Mouse (Mus musculus): Measurements from ENCODE around the gene Dcp1b. TPM values are rescaled to one million over a fixed set of nuclear protein-coding genes. Genes with fewer than 3 reads are reported as not detected.

Gene Dcp1b
- 7.9 and 8.1 TPM in 2 replicates for polyA plus RNA-seq (2015; fragmentation: Nextera tagmentation; extraction: Ambion mirVana)

DNA sequence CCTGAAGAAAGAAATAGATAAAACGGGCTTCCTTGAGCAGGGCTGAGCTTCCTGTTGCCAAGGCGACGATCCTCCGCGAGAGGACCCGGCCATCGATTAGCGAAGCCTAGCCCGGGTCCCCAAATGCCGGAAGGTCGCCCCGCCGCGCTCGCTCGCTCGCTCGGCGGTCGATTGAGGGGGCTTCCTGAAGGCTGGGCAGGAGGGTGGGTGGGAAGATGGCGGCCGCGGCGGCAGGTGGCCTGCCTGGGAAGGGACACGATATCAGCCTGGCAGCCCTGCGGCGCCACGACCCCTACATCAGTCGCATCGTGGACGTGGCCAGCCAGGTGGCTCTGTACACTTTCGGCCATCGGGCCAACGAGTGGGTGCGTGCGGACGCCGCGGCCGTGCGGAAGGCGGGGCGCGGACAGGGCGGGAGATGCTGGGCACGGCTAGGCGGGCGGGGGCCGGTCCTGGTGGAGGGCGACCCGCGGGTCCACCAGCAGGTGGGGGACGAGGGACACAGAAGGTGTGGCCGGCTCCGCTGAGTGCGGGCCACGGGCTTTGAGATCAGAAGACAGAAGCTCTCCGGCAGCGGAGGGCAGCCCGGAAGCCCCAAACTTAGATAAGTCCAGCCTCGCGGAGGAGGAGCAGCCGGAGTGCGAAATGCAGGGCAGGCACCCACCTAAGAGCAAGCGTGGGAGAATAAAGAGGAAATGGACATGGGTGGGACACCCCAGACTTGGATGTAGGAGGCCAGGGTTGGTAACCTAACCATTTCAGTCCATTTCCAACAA lies at the start of gene Dcp1b:
Gene Dcp1b (plus strand): TSS at position 176 of the 776 bp plus-strand sequence.
- Histone ChIP-seq H3K9ac (peak within 1 kb of the TSS; percentile 61), H3K27ac (peak within 1 kb of the TSS; percentile 84), H3K27me3 (no peaks in the 10 kb centered on the region), H3K9me3 (no peaks in the 10 kb centered on the region), H3K36me3 (no peaks in the 10 kb centered on the region), H3K4me2 (peak within 1 kb of the TSS; percentile 55), H3K4me3 (peak within 1 kb of the TSS; percentile 90), H3K4me1 (peaks cover 7% of the 10 kb centered on the region; the same call in 1 of the 2 replicates)
- peak; percentile 84 for ATAC-seq (ENCODE audit: insufficient number of reproducible peaks, low FRiP score, low TSS enrichment, low read depth)
- under 1% methylated on average over 65 of the region's 65 CpGs for WGBS

- Histone ChIP-seq H3K4me1 (no peaks in the 10 kb centered on the region), H3K9ac (no peak overlapping the region), H3K27me3 (no peaks in the 10 kb centered on the region), H3K27ac (no peak overlapping the region), H3K36me3 (no peaks in the 10 kb centered on the region), H3K4me3 (no peak overlapping the region), H3K9me3 (no peaks in the 10 kb centered on the region), H3K4me2 (no peak overlapping the region)
- ATAC-seq (ENCODE audit: insufficient number of reproducible peaks, low FRiP score, low TSS enrichment, low read depth), result no peak
- WGBS, result 76% methylated on average over 3 of the region's 3 CpGs
Measured at GRCm38 (mm10) chr6:119126991-119127390, 48.1 kb upstream of the Dcp1b start.

- no peaks in the 10 kb centered on the region for H3K36me3 ChIP-seq
- no peaks in the 10 kb centered on the region for H3K27me3 ChIP-seq
- H3K9me3 ChIP-seq, result no peaks in the 10 kb centered on the region
- H3K27ac ChIP-seq, result no peak overlapping the region
- H3K4me1 ChIP-seq, result no peaks in the 10 kb centered on the region
- H3K9ac ChIP-seq, result no peak overlapping the region
- no peak overlapping the region for H3K4me3 ChIP-seq
- 89% methylated on average over 1 of the region's 1 CpGs for WGBS
- H3K4me2 ChIP-seq, result no peak overlapping the region
- ATAC-seq (ENCODE audit: insufficient number of reproducible peaks, low FRiP score, low TSS enrichment, low read depth), result no peak
Measured at GRCm38 (mm10) chr6:119128076-119128475, 47.0 kb upstream of the Dcp1b start.

DNA sequence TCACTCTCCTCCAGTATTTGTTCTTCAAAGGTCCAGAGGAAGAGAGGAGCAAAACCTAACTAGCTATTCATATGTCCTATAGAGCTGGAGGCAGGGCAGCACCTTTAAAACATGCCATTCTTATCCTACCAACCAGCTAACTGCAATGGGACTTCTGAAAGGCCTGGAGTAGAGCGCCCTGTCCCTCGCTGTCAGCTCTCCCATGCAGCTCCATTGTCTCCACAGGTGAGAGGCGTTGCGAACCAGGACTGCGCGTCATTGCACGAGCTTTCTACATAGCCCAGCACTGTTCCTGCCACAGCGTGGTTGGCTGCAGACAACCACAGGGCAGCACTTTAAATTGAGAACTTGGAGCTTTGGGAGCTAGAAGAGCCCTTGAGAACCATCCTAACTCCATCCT lies 46.5 kb upstream of the Dcp1b start:
- WGBS, result 88% methylated on average over 8 of the region's 8 CpGs
- no peak for ATAC-seq (ENCODE audit: insufficient number of reproducible peaks, low FRiP score, low TSS enrichment, low read depth)

GRCm38 (mm10) chr6:119129664-119130063 lies 45.4 kb upstream of the Dcp1b start:
- Histone ChIP-seq H3K27ac (no peak overlapping the region), H3K4me3 (no peak overlapping the region), H3K9ac (no peak overlapping the region), H3K4me2 (no peak overlapping the region), H3K9me3 (no peaks in the 10 kb centered on the region), H3K4me1 (no peaks in the 10 kb centered on the region), H3K27me3 (no peaks in the 10 kb centered on the region), H3K36me3 (no peaks in the 10 kb centered on the region)
- no peak for ATAC-seq (ENCODE audit: insufficient number of reproducible peaks, low FRiP score, low TSS enrichment, low read depth)
- WGBS, result 80% methylated on average over 5 of the region's 5 CpGs

More for the DNA sequence above, 46.5 kb upstream of the Dcp1b start:
- Histone ChIP-seq H3K9me3 (no peaks in the 10 kb centered on the region), H3K9ac (no peak overlapping the region), H3K36me3 (no peaks in the 10 kb centered on the region), H3K4me1 (no peaks in the 10 kb centered on the region), H3K4me3 (no peak overlapping the region), H3K27ac (no peak overlapping the region), H3K27me3 (no peaks in the 10 kb centered on the region), H3K4me2 (no peak overlapping the region)

- Histone ChIP-seq H3K9ac (no peak overlapping the region), H3K4me2 (no peak overlapping the region), H3K4me3 (no peak overlapping the region), H3K9me3 (no peaks in the 10 kb centered on the region), H3K27ac (no peak overlapping the region), H3K27me3 (no peaks in the 10 kb centered on the region), H3K4me1 (no peaks in the 10 kb centered on the region), H3K36me3 (no peaks in the 10 kb centered on the region)
- no peak for ATAC-seq (ENCODE audit: insufficient number of reproducible peaks, low FRiP score, low TSS enrichment, low read depth)
- WGBS, result 77% methylated on average over 8 of the region's 8 CpGs
Measured at GRCm38 (mm10) chr6:119132111-119132735, 42.8 kb upstream of the Dcp1b start.

GRCm38 (mm10) chr6:119132863-119133262 lies 42.2 kb upstream of the Dcp1b start:
- Histone ChIP-seq H3K4me1 (no peaks in the 10 kb centered on the region), H3K4me3 (no peak overlapping the region), H3K4me2 (no peak overlapping the region), H3K9me3 (no peaks in the 10 kb centered on the region), H3K27me3 (no peaks in the 10 kb centered on the region), H3K27ac (no peak overlapping the region), H3K9ac (no peak overlapping the region), H3K36me3 (no peaks in the 10 kb centered on the region)
- WGBS, result 81% methylated on average over 4 of the region's 4 CpGs
- ATAC-seq (ENCODE audit: insufficient number of reproducible peaks, low FRiP score, low TSS enrichment, low read depth), result no peak

DNA sequence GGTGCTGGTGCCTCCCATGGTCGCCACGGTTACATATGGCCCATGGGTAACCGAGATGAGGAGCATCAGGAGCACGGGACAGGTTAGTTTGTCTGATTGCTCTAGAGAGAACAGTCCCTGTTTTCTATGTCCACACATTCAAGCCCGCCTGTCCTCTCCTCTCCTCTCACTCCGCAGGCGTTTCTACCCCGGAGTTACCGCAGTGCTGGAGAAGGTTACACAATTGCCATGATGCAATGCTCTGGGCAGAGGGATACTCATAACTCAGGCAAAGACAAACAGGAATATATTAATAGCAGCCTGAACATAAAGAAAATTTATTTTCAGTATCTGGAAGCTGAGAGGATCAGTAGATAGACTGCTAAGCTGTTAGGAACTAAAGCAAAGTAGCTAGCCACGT lies 37.3 kb upstream of the Dcp1b start:
- H3K27me3 ChIP-seq, result no peaks in the 10 kb centered on the region
- no peak overlapping the region for H3K27ac ChIP-seq
- H3K9me3 ChIP-seq, result no peaks in the 10 kb centered on the region
- H3K4me1 ChIP-seq, result no peaks in the 10 kb centered on the region
- no peak for ATAC-seq (ENCODE audit: insufficient number of reproducible peaks, low FRiP score, low TSS enrichment, low read depth)
- H3K4me3 ChIP-seq, result no peak overlapping the region
- H3K9ac ChIP-seq, result no peak overlapping the region
- no peak overlapping the region for H3K4me2 ChIP-seq
- no peaks in the 10 kb centered on the region for H3K36me3 ChIP-seq
- WGBS, result 85% methylated on average over 10 of the region's 10 CpGs

GRCm38 (mm10) chr6:119139561-119139960 lies 35.5 kb upstream of the Dcp1b start:
- H3K4me2 ChIP-seq, result no peak overlapping the region
- no peaks in the 10 kb centered on the region for H3K9me3 ChIP-seq
- no peak overlapping the region for H3K9ac ChIP-seq
- WGBS, result 28% methylated on average over 7 of the region's 7 CpGs
- H3K27ac ChIP-seq, result no peak overlapping the region
- H3K4me3 ChIP-seq, result no peak overlapping the region
- no peak for ATAC-seq (ENCODE audit: insufficient number of reproducible peaks, low FRiP score, low TSS enrichment, low read depth)
- no peaks in the 10 kb centered on the region for H3K36me3 ChIP-seq
- H3K27me3 ChIP-seq, result no peaks in the 10 kb centered on the region
- H3K4me1 ChIP-seq, result no peaks in the 10 kb centered on the region

GRCm38 (mm10) chr6:119145109-119145508 lies 29.9 kb upstream of the Dcp1b start:
- no peaks in the 10 kb centered on the region for H3K4me1 ChIP-seq
- no peak overlapping the region for H3K4me2 ChIP-seq
- H3K27ac ChIP-seq, result no peak overlapping the region
- no peaks in the 10 kb centered on the region for H3K27me3 ChIP-seq
- 40% methylated on average over 4 of the region's 4 CpGs for WGBS
- no peaks in the 10 kb centered on the region for H3K9me3 ChIP-seq
- no peak overlapping the region for H3K4me3 ChIP-seq
- no peak overlapping the region for H3K9ac ChIP-seq
- H3K36me3 ChIP-seq, result no peaks in the 10 kb centered on the region
- no peak for ATAC-seq (ENCODE audit: insufficient number of reproducible peaks, low FRiP score, low TSS enrichment, low read depth)

- Histone ChIP-seq H3K27me3 (no peaks in the 10 kb centered on the region), H3K9me3 (no peaks in the 10 kb centered on the region), H3K4me2 (no peak overlapping the region), H3K4me1 (no peaks in the 10 kb centered on the region), H3K9ac (no peak overlapping the region), H3K36me3 (no peaks in the 10 kb centered on the region), H3K4me3 (no peak overlapping the region), H3K27ac (no peak overlapping the region)
- ATAC-seq (ENCODE audit: insufficient number of reproducible peaks, low FRiP score, low TSS enrichment, low read depth), result no peak
Measured at GRCm38 (mm10) chr6:119165677-119166076, 9.4 kb upstream of the Dcp1b start.

DNA sequence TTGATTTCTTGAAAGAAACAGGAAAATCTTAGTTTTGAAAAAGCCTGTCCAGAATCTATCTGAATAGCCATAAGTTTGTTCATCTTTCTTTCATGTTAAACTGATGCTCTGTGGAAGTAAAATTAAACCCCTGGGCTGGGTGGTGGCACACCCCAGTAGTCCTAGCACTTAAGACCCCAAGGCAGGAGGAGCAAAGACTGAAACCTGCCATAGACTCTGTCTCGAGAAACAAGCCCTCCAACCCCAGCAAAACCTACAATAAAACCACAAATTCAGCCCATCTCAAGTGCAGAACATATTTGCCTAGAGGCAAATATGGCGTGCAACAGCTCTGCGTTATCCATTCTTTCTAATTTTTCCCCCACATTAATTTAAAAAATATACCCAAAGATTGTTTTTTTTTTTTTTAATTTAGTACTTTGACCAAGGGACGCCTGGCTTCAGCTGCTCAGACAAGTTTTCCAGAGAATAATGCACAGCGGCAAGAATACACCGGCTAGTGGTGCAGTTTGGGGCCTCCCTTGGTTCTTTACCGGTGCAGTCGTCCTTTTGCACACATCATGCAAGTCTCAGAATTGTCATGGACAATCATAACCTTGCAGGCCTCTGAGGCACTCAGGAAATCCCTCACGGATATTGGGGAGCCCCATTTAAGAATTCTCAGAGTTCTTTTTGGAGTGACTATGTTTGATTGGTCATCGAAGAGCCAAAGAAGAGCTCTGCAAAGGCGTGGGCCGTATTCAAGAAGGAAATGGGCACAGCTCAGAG lies 562 bp upstream of the Dcp1b start:
- Histone ChIP-seq H3K4me1 (peaks cover 7% of the 10 kb centered on the region; the same call in 1 of the 2 replicates), H3K27ac (0 out of 2 replicates have a peak overlapping the region, but pooled peaks have one; percentile 84), H3K36me3 (no peaks in the 10 kb centered on the region), H3K9ac (no peak overlapping the region), H3K9me3 (no peaks in the 10 kb centered on the region), H3K27me3 (no peaks in the 10 kb centered on the region), H3K4me3 (peak overlapping the region; percentile 90), H3K4me2 (peak overlapping the region; percentile 55)
- ATAC-seq (ENCODE audit: insufficient number of reproducible peaks, low FRiP score, low TSS enrichment, low read depth), result no peak
- 54% methylated on average over 12 of the region's 12 CpGs for WGBS
